Mouse (Mus musculus) kidney, embryonic 14.5 days (tissue): ENCODE data around the gene B4galnt4. TPM values are rescaled to one million over a fixed set of nuclear protein-coding genes. Genes with fewer than 3 reads are reported as not detected.
A peak's percentile ranks its signal among the peaks of the same experiment; 100 is the strongest.

Source experiments
- ATAC-seq: fragments of 200-750 bp; cut with Nextera tagmentation; 2 replicates; pipeline ENCODE4 v1.8.0; 2017; ENCODE audit warnings: moderate number of reproducible peaks, mild to moderate bottlenecking, moderate TSS enrichment, moderate library complexity; ENCODE audit not compliant: low FRiP score, low TSS enrichment
- H3K27ac ChIP-seq: fragments of 300-500 bp; sonication (generic); 2 replicates; pipeline ENCODE4 v1.5.1; 2014; ENCODE audit warnings: low read depth, mild to moderate bottlenecking, low read length, moderate library complexity, mixed read lengths
- H3K27me3 ChIP-seq: fragments of 300-500 bp; sonication (generic); 2 replicates; pipeline ENCODE4 v1.6.1; 2014; ENCODE audit warnings: mild to moderate bottlenecking, low read length; ENCODE audit not compliant: control insufficient read depth, insufficient read depth
- H3K36me3 ChIP-seq: fragments of 300-500 bp; sonication (generic); 2 replicates; pipeline ENCODE4 v1.6.1; 2014; ENCODE audit warnings: low read length, mixed read lengths; ENCODE audit not compliant: control insufficient read depth, insufficient read depth
- H3K4me1 ChIP-seq: fragments of 300-500 bp; sonication (generic); 2 replicates; pipeline ENCODE4 v1.6.1; 2014; ENCODE audit warnings: low read length, mixed read lengths; ENCODE audit not compliant: control insufficient read depth, insufficient read depth
- H3K4me2 ChIP-seq: fragments of 300-500 bp; sonication (generic); replicated peaks from 2 replicates; pipeline ENCODE4 v1.6.1; 2014; ENCODE audit warnings: low read depth, mild to moderate bottlenecking, low read length
- H3K4me3 ChIP-seq: fragments of 300-500 bp; sonication (generic); 2 replicates; pipeline ENCODE4 v1.5.1; 2014; ENCODE audit warnings: mild to moderate bottlenecking, low read length
- H3K9ac ChIP-seq: fragments of 300-500 bp; sonication (generic); 2 replicates; pipeline ENCODE4 v1.6.1; 2014; ENCODE audit warnings: low read depth, mild to moderate bottlenecking, low read length, moderate library complexity
- H3K9me3 ChIP-seq: fragments of 300-500 bp; sonication (generic); 2 replicates; pipeline ENCODE4 v1.6.1; 2016; ENCODE audit warnings: low read length; ENCODE audit not compliant: control insufficient read depth
- WGBS: fragments of 180-500 bp; shearing (Covaris S2); extraction: QIAGEN DNeasy Blood & Tissue Kit; methylation state at CpG from one replicate; pipeline ENCODE4 v1.1.7; 2014; 5-methylcytosine and 5-hydroxymethylcytosine counted together
- polyA plus RNA-seq: library from polyadenylated mRNA; unstranded; fragments of >200 nt; fragmentation: Nextera tagmentation; extraction: Ambion mirVana; gene quantifications from 2 replicates; pipeline ENCODE4 v1.2.1, GENCODE M21; 2014

B4galnt4 gene
- polyA plus RNA-seq, 1 experiment from 2014 or later: 13.7 TPM

GRCm38 (mm10) chr7:141063353-141063752 lies 2.4 kb downstream of the B4galnt4 start:
- H3K9me3 ChIP-seq: no peaks in the 10 kb centered on the region
- peaks cover 11% of the 10 kb centered on the region; the same call in 1 of the 2 replicates for H3K4me1 ChIP-seq
- H3K36me3 ChIP-seq: peaks cover 29% of the 10 kb centered on the region
- H3K27ac ChIP-seq: no peak overlapping the region
- H3K4me2 ChIP-seq: no peak overlapping the region
- no peak for ATAC-seq
- 89% methylated on average over 3 of the region's 3 CpGs for WGBS
- no peaks in the 10 kb centered on the region for H3K27me3 ChIP-seq
- H3K9ac ChIP-seq: no peak overlapping the region
- H3K4me3 ChIP-seq: no peak overlapping the region

- 76% methylated on average over 7 of the region's 7 CpGs for WGBS
- no peak for ATAC-seq
- peaks cover 30% of the 10 kb centered on the region for H3K36me3 ChIP-seq
Observed at GRCm38 (mm10) chr7:141064175-141064574, 3.3 kb downstream of the B4galnt4 start.

GRCm38 (mm10) chr7:141064576-141064975 lies 3.7 kb downstream of the B4galnt4 start:
- ATAC-seq: no peak
- Histone ChIP-seq H3K4me3 (no peak overlapping the region), H3K9me3 (no peaks in the 10 kb centered on the region), H3K27ac (no peak overlapping the region), H3K36me3 (peaks cover 30% of the 10 kb centered on the region), H3K4me2 (no peak overlapping the region), H3K4me1 (peaks cover 11% of the 10 kb centered on the region; the same call in 1 of the 2 replicates), H3K9ac (no peak overlapping the region), H3K27me3 (no peaks in the 10 kb centered on the region)
- WGBS: 94% methylated on average over 7 of the region's 7 CpGs

More at GRCm38 (mm10) chr7:141064175-141064574, 3.3 kb downstream of the B4galnt4 start:
- Histone ChIP-seq H3K27me3 (no peaks in the 10 kb centered on the region), H3K4me2 (no peak overlapping the region), H3K9me3 (no peaks in the 10 kb centered on the region), H3K27ac (no peak overlapping the region), H3K9ac (no peak overlapping the region), H3K4me1 (peaks cover 11% of the 10 kb centered on the region; the same call in 1 of the 2 replicates), H3K4me3 (no peak overlapping the region)

GRCm38 (mm10) chr7:141068351-141068750 lies 7.4 kb downstream of the B4galnt4 start:
- Histone ChIP-seq H3K9me3 (no peaks in the 10 kb centered on the region), H3K4me1 (0 out of 2 replicates have a peak, but pooled peaks cover 4% of the 10 kb centered on the region), H3K36me3 (peaks cover 30% of the 10 kb centered on the region), H3K4me3 (no peak overlapping the region), H3K9ac (no peak overlapping the region), H3K4me2 (no peak overlapping the region), H3K27ac (no peak overlapping the region), H3K27me3 (peaks cover 18% of the 10 kb centered on the region)
- WGBS: 86% methylated on average over 19 of the region's 19 CpGs
- no peak for ATAC-seq

- peaks cover 17% of the 10 kb centered on the region for H3K36me3 ChIP-seq
- H3K27ac ChIP-seq: no peak overlapping the region
- ATAC-seq: peak; percentile 37
- H3K9ac ChIP-seq: peak overlapping the region; percentile 55
- peak overlapping the region; percentile 84 for H3K4me2 ChIP-seq
- H3K4me1 ChIP-seq: 0 out of 2 replicates have a peak, but pooled peaks cover 4% of the 10 kb centered on the region
- peak overlapping the region; percentile 37 for H3K4me3 ChIP-seq
- H3K27me3 ChIP-seq: peaks cover 18% of the 10 kb centered on the region
- H3K9me3 ChIP-seq: no peaks in the 10 kb centered on the region
- under 1% methylated on average over 51 of the region's 51 CpGs for WGBS
Observed at GRCm38 (mm10) chr7:141070058-141070862, 9.4 kb downstream of the B4galnt4 start.

- H3K4me1 ChIP-seq: 0 out of 2 replicates have a peak, but pooled peaks cover 4% of the 10 kb centered on the region
- WGBS: 30% methylated on average over 23 of the region's 23 CpGs
- 0 out of 2 replicates have a peak, but pooled peaks have one; percentile 13 for ATAC-seq
- H3K36me3 ChIP-seq: peaks cover 12% of the 10 kb centered on the region
- H3K4me3 ChIP-seq: no peak overlapping the region
- H3K4me2 ChIP-seq: no peak overlapping the region
- no peaks in the 10 kb centered on the region for H3K9me3 ChIP-seq
- H3K9ac ChIP-seq: no peak overlapping the region
- no peak overlapping the region for H3K27ac ChIP-seq
- H3K27me3 ChIP-seq: peaks cover 18% of the 10 kb centered on the region
Observed at GRCm38 (mm10) chr7:141072017-141072745, 11.3 kb downstream of the B4galnt4 start.

GRCm38 (mm10) chr7:141073782-141074181 lies 12.9 kb downstream of the B4galnt4 start:
- 0 out of 2 replicates have a peak, but pooled peaks cover 4% of the 10 kb centered on the region for H3K4me1 ChIP-seq
- H3K4me3 ChIP-seq: no peak overlapping the region
- H3K9me3 ChIP-seq: no peaks in the 10 kb centered on the region
- H3K9ac ChIP-seq: no peak overlapping the region
- no peak overlapping the region for H3K27ac ChIP-seq
- H3K36me3 ChIP-seq: no peaks in the 10 kb centered on the region
- WGBS: 85% methylated on average over 4 of the region's 4 CpGs
- H3K4me2 ChIP-seq: no peak overlapping the region
- no peak for ATAC-seq
- peaks cover 18% of the 10 kb centered on the region for H3K27me3 ChIP-seq

GRCm38 (mm10) chr7:141077841-141078240 lies 16.9 kb downstream of the B4galnt4 start, which contains the start of gene Pkp3:
Gene Pkp3, plus strand, starts transcription at chr7:141078218.
- H3K9me3 ChIP-seq: no peaks in the 10 kb centered on the region
- H3K9ac ChIP-seq: no peak within 1 kb of the TSS
- no peak within 1 kb of the TSS for H3K27ac ChIP-seq
- WGBS: 95% methylated on average over 15 of the region's 15 CpGs
- no peak within 1 kb of the TSS for H3K4me2 ChIP-seq
- ATAC-seq: no peak
- H3K36me3 ChIP-seq: no peaks in the 10 kb centered on the region
- no peak within 1 kb of the TSS for H3K4me3 ChIP-seq
- no peaks in the 10 kb centered on the region for H3K4me1 ChIP-seq
- no peaks in the 10 kb centered on the region for H3K27me3 ChIP-seq
